Mouse (Mus musculus) embryonic facial prominence, embryonic 15.5 days (tissue): ENCODE results near the gene Hamp2. TPM values are rescaled to one million over a fixed set of nuclear protein-coding genes. Genes with fewer than 3 reads are reported as not detected.
"Not testable (repeated sequence)": the region's sequence is repeated elsewhere in the genome, so short reads cannot be mapped to it uniquely, and the experiment has no call there.

Experiments used
- ATAC-seq: fragments of 200-750 bp; cut with Nextera tagmentation; 2 replicates; pipeline ENCODE4 v1.8.0; 2017; ENCODE audit warnings: low read depth, moderate TSS enrichment; ENCODE audit not compliant: insufficient number of reproducible peaks, low FRiP score, low TSS enrichment
- H3K27ac ChIP-seq: fragments of 300-500 bp; sonication (generic); replicated peaks from 2 replicates; pipeline ENCODE4 v1.5.1; 2015; ENCODE audit warnings: mild to moderate bottlenecking, inconsistent platforms
- H3K27me3 ChIP-seq: fragments of 300-500 bp; sonication (generic); 2 replicates; pipeline ENCODE4 v1.6.1; 2015; ENCODE audit warnings: inconsistent platforms
- H3K36me3 ChIP-seq: fragments of 300-500 bp; sonication (generic); 2 replicates; pipeline ENCODE4 v1.6.1; 2015; ENCODE audit warnings: mild to moderate bottlenecking, inconsistent platforms
- H3K4me1 ChIP-seq: fragments of 300-500 bp; sonication (generic); 2 replicates; pipeline ENCODE4 v1.6.1; 2015; ENCODE audit warnings: inconsistent platforms
- H3K4me2 ChIP-seq: fragments of 300-500 bp; sonication (generic); replicated peaks from 2 replicates; pipeline ENCODE4 v1.6.1; 2015; ENCODE audit warnings: mild to moderate bottlenecking, inconsistent platforms
- H3K4me3 ChIP-seq: fragments of 300-500 bp; sonication (generic); replicated peaks from 2 replicates; pipeline ENCODE4 v1.5.1; 2015; ENCODE audit warnings: mild to moderate bottlenecking, inconsistent platforms
- H3K9ac ChIP-seq: fragments of 300-500 bp; sonication (generic); 2 replicates; pipeline ENCODE4 v1.6.1; 2015; ENCODE audit warnings: inconsistent platforms
- H3K9me3 ChIP-seq: fragments of 300-500 bp; sonication (generic); replicated peaks from 2 replicates; pipeline ENCODE4 v1.6.1; 2016; ENCODE audit warnings: inconsistent platforms
- WGBS: fragments of 180-500 bp; shearing (Covaris S2); methylation state at CpG from one replicate; pipeline ENCODE4 v1.1.7; 2015; 5-methylcytosine and 5-hydroxymethylcytosine counted together
- polyA plus RNA-seq: library from polyadenylated mRNA; unstranded; fragments of >200 nt; fragmentation: Nextera tagmentation; extraction: Ambion mirVana; gene quantifications from 2 replicates; pipeline ENCODE4 v1.2.1, GENCODE M21; 2015

The Hamp2 gene
- polyA plus RNA-seq, result 0.93 TPM in 1 of 2 replicates, not detected in the other

DNA sequence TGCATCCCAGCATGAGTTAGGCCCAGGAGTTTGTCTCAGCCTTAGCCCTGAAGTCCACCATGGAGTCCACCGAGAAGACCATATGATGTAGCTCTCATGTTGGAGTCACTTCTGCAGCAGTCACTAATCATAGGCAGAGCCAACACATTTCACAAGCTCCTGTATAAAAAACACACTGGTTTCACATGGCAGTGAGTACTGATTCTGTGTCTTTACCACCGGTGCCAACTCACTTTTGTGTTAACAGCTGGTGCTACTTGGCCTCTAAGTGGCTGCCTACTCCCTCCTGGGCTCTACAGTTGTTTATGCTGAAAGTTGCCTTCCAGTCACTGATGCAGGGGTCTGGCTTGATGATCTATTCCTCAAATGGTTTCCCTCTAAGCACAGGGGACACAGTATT is at the start of gene Hamp2:
Gene Hamp2, minus strand, starts transcription at position 101 of the 400 bp plus-strand sequence.
- H3K9ac ChIP-seq, H3K4me2 ChIP-seq, H3K9me3 ChIP-seq, H3K36me3 ChIP-seq, H3K27ac ChIP-seq, H3K4me1 ChIP-seq, ATAC-seq, H3K27me3 ChIP-seq, H3K4me3 ChIP-seq: not testable (repeated sequence)
- WGBS, result 58% methylated on average over 2 of the region's 2 CpGs

DNA sequence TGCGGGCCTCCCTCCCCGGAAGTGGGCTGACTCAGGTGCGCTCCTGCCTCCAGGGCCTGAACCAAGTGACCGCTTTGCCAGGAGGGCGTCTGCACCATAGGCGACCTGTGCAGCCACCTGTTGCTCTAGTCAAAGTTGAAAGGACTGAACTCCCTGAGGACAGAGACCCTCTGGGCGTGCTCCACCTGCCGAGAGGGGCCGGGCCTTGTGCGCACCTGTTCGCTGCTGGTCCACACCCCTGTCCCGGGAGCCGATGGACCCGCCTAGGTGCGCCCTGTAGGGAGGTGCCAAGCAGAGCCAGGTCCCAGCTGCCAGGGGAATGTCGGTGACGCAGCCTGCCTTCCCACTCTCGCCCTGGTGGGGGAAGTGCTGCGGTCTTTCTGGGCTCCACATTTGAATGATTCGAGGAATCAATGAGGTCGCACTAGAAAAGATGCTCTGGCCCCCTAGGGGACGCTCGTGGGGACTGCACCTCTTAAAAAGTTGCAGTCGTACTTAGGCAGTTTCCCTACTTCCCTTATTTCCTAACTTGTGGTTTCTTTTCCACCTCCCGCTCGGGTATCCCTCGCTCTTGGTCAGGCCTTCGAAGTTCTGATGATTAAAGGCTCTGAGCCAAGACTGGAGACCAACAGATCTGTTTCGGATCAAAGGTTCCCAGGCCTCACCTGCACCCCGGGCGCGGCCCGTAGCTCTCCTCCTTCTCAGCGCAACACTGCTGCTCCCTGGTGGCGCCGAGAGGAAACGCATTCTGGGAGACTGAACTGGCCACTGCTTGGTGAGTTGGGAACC is 49.2 kb upstream of the Hamp2 start, which contains the start of gene Fam187b:
Gene Fam187b, plus strand, starts transcription at position 290 of the 789 bp plus-strand sequence.
- Histone ChIP-seq H3K4me2 (peak within 1 kb of the TSS; percentile 54), H3K9me3 (no peaks in the 10 kb centered on the region), H3K9ac (peak within 1 kb of the TSS; percentile 31), H3K36me3 (no peaks in the 10 kb centered on the region), H3K4me3 (peak within 1 kb of the TSS; percentile 51), H3K27ac (peak within 1 kb of the TSS; percentile 78), H3K4me1 (peaks cover 6% of the 10 kb centered on the region), H3K27me3 (peaks cover 22% of the 10 kb centered on the region)
- WGBS, result under 1% methylated on average over 37 of the region's 37 CpGs
- peak; percentile 87 for ATAC-seq

DNA sequence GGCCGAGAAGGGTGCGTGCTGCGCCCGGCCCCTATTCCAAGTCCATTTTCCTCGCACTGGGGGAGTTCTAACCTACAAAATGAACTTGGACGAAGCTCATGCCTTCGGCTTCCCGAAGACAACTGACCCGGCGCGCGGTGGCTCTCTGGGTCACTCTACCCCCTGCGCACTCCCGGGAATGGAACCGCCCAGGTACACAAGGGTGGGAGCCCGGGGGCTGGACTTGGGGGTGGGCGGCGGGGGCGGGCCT is 48.7 kb upstream of the Hamp2 start, which contains the start of gene Lsr:
Gene Lsr, minus strand, starts transcription at position 214 of the 250 bp plus-strand sequence.
- H3K9me3 ChIP-seq, result no peaks in the 10 kb centered on the region
- peak within 1 kb of the TSS; percentile 78 for H3K27ac ChIP-seq
- H3K9ac ChIP-seq, result peak within 1 kb of the TSS; percentile 31
- H3K27me3 ChIP-seq, result peaks cover 22% of the 10 kb centered on the region
- no peaks in the 10 kb centered on the region for H3K36me3 ChIP-seq
- peak within 1 kb of the TSS; percentile 51 for H3K4me3 ChIP-seq
- 0% methylated on average over 19 of the region's 19 CpGs for WGBS
- no peak for ATAC-seq
- H3K4me1 ChIP-seq, result peaks cover 6% of the 10 kb centered on the region
- peak within 1 kb of the TSS; percentile 54 for H3K4me2 ChIP-seq

DNA sequence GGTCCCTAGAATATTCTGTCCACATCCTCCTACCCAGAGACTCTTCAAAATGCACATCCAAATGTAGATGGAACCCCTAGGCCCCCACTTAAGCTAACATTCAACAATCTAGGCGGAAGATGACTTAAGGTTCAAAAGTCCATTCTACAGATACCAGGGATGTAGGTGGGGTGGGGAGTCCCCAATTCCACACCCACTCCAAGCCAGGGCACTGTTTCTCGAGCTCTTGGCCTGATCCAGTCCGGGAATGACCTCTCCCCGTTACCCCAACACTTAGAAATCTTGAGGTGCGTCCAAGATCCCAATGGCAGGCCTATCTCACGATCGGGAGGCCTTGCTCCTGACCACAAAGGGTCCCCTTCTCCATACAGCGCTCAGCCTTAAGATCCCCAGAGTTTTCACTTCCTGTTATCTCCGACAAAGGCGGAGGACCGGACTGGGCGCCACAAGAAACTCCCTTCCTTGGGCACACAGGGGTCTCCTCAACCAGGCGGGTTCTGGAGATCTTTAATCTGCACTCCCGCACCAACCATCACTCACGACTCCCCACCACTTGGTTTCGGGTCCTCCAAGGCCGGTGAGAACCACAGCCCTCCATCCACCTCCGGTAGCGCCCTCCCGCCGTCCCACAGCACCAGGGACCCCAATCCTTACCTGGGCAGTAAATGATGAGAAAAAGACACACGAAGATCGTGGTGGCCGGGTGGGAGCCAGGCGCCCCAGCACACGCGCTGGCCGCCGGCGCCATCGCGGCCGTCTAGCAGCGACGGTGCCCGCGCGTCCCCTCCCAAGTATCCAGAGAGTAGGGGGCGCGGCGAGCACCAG is 48.2 kb upstream of the Hamp2 start:
- Histone ChIP-seq H3K4me3 (peak overlapping the region; percentile 51), H3K36me3 (no peaks in the 10 kb centered on the region), H3K27ac (0 out of 2 replicates have a peak overlapping the region, but pooled peaks have one; percentile 78), H3K9ac (peak overlapping the region; percentile 31), H3K4me2 (peak overlapping the region; percentile 54), H3K27me3 (peaks cover 22% of the 10 kb centered on the region), H3K4me1 (peaks cover 6% of the 10 kb centered on the region), H3K9me3 (no peaks in the 10 kb centered on the region)
- 0 out of 2 replicates have a peak, but pooled peaks have one; percentile 8 for ATAC-seq
- 6% methylated on average over 41 of the region's 41 CpGs for WGBS

DNA sequence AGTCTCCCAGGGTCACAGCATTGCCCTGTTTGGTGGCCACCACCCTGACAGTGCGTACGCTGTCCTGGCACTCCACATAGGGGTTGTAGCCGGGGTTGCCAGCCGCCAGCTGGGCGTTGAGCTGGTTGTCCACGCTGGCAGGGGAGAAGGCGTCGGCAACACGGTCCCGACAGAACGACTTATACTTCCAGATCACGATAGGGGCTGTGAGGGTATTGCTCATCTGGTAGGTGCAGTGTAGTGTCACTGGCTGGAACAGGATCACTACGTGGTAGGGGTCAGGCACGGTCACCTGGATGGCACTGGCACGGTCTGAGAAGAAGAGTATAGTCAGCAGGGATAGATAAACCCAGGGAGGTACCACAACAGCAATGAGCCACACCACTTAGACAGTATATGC is 47.4 kb upstream of the Hamp2 start:
- Histone ChIP-seq H3K27ac (no peak overlapping the region), H3K4me2 (peak overlapping the region; percentile 54; the same call in 1 of the 2 replicates), H3K4me3 (peak overlapping the region; percentile 51; the same call in 1 of the 2 replicates), H3K36me3 (no peaks in the 10 kb centered on the region), H3K9ac (no peak overlapping the region), H3K9me3 (no peaks in the 10 kb centered on the region), H3K4me1 (peaks cover 6% of the 10 kb centered on the region), H3K27me3 (peaks cover 22% of the 10 kb centered on the region)
- no peak for ATAC-seq
- WGBS, result 94% methylated on average over 15 of the region's 15 CpGs

DNA sequence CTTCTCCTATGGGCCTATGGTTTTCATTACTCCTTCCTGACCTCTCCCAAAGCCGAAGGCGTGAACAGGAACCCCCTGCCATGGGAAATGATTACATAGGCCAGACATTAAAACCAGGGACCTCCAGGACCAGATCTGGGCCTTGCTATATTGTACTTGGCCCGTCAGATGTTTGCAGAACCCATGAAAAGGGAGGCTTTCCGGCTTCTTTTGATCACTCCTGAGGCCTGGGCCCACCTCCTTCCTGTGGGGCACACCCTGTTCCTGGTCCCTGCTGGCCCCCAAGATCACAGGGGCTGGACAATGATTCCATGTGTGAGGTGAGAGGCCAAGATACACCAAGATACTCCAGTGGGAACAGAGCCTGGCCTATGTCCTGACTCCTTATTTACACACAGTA is 44.7 kb upstream of the Hamp2 start:
- Histone ChIP-seq H3K4me3 (no peak overlapping the region), H3K36me3 (no peaks in the 10 kb centered on the region), H3K4me1 (peaks cover 6% of the 10 kb centered on the region), H3K9me3 (no peaks in the 10 kb centered on the region), H3K9ac (no peak overlapping the region), H3K27ac (no peak overlapping the region), H3K4me2 (no peak overlapping the region), H3K27me3 (peaks cover 22% of the 10 kb centered on the region)
- WGBS, result 80% methylated on average over 4 of the region's 4 CpGs
- ATAC-seq, result no peak

DNA sequence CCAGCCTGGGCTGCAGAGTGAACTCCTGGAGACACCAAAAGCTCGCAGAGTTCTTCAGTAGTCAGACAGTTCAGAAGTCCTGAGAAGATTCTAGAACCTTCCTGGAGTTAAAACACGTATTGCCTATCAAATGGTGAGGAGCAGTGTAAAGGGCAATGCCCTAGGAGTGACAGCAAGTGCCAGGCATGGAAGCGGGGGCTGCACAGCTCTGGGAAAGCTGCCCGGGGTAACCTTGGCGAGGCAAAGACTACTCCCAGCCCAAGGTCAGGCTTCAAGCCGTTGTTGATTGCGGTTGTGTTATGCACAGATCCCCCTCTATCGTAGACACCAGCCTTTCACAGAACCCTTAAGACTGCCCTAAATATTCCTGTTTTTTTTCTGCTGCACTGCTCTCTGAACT is 44.1 kb upstream of the Hamp2 start:
- no peak overlapping the region for H3K4me3 ChIP-seq
- peaks cover 6% of the 10 kb centered on the region for H3K4me1 ChIP-seq
- no peak overlapping the region for H3K9ac ChIP-seq
- no peak overlapping the region for H3K27ac ChIP-seq
- no peak overlapping the region for H3K4me2 ChIP-seq
- ATAC-seq, result no peak
- no peaks in the 10 kb centered on the region for H3K36me3 ChIP-seq
- H3K9me3 ChIP-seq, result no peaks in the 10 kb centered on the region
- H3K27me3 ChIP-seq, result peaks cover 20% of the 10 kb centered on the region
- 92% methylated on average over 8 of the region's 8 CpGs for WGBS

DNA sequence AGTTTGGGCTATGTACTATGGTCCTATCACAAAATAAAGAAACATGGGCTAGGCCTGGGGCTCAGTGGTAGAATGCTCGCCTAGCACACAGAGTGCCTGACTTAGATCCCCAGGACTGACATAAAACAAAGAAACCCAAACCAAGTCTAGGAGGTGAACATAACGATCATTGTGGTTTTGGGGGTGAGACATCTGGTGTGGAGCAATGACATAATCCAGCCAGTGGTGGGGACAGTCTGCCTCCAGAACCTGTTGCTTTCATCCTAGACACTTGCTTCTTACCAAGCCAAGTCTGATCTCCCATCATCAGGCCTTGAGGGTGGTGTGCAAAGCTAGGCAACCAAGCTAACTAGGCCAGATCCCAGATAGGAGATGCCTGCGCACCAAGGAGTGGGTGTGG is 42.2 kb upstream of the Hamp2 start:
- no peak overlapping the region for H3K27ac ChIP-seq
- 73% methylated on average over 3 of the region's 3 CpGs for WGBS
- peaks cover 2% of the 10 kb centered on the region; the same call in 1 of the 2 replicates for H3K27me3 ChIP-seq
- H3K4me2 ChIP-seq, result no peak overlapping the region
- no peaks in the 10 kb centered on the region for H3K9me3 ChIP-seq
- no peak overlapping the region for H3K4me3 ChIP-seq
- H3K4me1 ChIP-seq, result no peaks in the 10 kb centered on the region
- 0 out of 2 replicates have a peak, but pooled peaks cover under 1% of the 10 kb centered on the region for H3K36me3 ChIP-seq
- no peak overlapping the region for H3K9ac ChIP-seq
- ATAC-seq, result no peak

DNA sequence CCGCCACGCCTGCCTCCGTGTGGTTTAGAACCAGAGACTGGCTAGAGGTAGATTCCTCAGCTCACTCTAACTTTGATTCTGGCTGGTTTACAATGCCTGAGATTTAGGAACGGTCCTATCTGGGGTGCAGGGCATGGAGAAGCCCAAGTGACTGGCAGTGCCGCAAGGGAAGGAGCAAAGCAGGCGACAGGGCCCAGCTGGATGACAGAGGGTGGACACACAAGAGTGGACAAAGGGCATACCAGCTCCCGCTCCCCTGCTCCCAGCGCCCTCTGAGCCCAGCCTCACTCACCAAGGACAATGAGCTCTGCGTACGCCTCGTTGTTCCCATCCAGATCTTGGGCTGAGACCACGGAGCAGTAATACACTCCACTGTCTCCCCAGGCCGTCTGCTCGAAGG is 41.2 kb upstream of the Hamp2 start:
- no peak for ATAC-seq

DNA sequence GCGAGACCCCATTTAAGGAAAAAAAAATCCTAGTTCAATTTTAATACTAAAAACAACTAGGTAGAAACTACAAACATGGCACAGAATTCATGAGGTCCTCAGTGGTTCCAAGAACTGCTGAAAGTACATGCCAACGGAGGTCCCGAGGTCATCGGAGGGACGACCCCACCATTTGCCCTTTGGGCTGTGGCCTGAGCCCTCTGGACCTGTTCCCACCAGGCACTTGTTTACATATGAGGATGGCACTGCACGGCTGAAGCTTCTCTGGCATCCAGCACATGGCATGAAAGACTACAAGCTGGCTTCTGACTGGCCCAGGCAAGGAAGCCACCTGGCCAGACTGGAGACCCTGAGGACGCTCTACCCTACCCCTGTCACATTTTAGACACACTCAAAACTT is 39.9 kb upstream of the Hamp2 start:
- Histone ChIP-seq H3K4me1 (no peaks in the 10 kb centered on the region), H3K4me3 (no peak overlapping the region), H3K27me3 (no peaks in the 10 kb centered on the region), H3K36me3 (0 out of 2 replicates have a peak, but pooled peaks cover 3% of the 10 kb centered on the region), H3K9me3 (no peaks in the 10 kb centered on the region), H3K9ac (no peak overlapping the region), H3K27ac (no peak overlapping the region), H3K4me2 (no peak overlapping the region)
- 83% methylated on average over 7 of the region's 7 CpGs for WGBS
- no peak for ATAC-seq

More for the DNA sequence above, 41.2 kb upstream of the Hamp2 start:
- H3K27ac ChIP-seq, result no peak overlapping the region
- H3K9ac ChIP-seq, result no peak overlapping the region
- WGBS, result 82% methylated on average over 14 of the region's 14 CpGs
- H3K4me1 ChIP-seq, result no peaks in the 10 kb centered on the region
- 0 out of 2 replicates have a peak, but pooled peaks cover 3% of the 10 kb centered on the region for H3K36me3 ChIP-seq
- no peaks in the 10 kb centered on the region for H3K27me3 ChIP-seq
- H3K9me3 ChIP-seq, result no peaks in the 10 kb centered on the region
- H3K4me2 ChIP-seq, result no peak overlapping the region
- H3K4me3 ChIP-seq, result no peak overlapping the region

DNA sequence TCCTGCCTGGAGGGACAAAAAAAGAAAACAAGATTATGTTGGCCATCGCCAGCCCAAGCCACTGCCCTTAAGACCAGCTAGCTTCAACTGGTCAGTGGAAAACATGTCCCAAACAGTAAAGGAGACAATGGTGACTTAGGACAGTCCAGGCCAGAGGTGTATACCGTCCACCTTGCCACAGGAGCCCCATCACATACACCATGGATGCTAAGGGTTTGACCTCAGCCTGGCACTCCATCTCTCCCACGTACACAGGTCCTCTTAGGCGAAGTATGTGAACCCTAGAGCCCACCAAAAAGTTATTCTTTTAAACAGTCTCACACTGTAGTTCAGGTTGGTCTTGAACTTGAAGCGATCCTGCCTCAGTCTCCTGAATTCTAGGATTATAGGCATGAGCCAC is 38.4 kb upstream of the Hamp2 start:
- no peak for ATAC-seq
- peaks cover 12% of the 10 kb centered on the region for H3K4me1 ChIP-seq
- no peak overlapping the region for H3K4me2 ChIP-seq
- no peak overlapping the region for H3K27ac ChIP-seq
- no peaks in the 10 kb centered on the region for H3K9me3 ChIP-seq
- H3K9ac ChIP-seq, result no peak overlapping the region
- H3K4me3 ChIP-seq, result no peak overlapping the region
- 85% methylated on average over 5 of the region's 5 CpGs for WGBS
- no peaks in the 10 kb centered on the region for H3K27me3 ChIP-seq
- H3K36me3 ChIP-seq, result peaks cover 13% of the 10 kb centered on the region; the same call in 1 of the 2 replicates
